Mouse (Mus musculus) liver, postnatal 0 days (tissue): ENCODE data around the gene Olfr803. TPM values are rescaled to one million over a fixed set of nuclear protein-coding genes. Genes with fewer than 3 reads are reported as not detected.

Experiments
- ATAC-seq: fragments of 200-750 bp; cut with Nextera tagmentation; 2 replicates; pipeline ENCODE4 v1.8.0; 2017; ENCODE audit warnings: mild to moderate bottlenecking, moderate library complexity
- DNase-seq: peaks from one replicate; pipeline ENCODE4 v3.0.0-alpha.2; 2016
- H3K27ac ChIP-seq: fragments of 300-500 bp; sonication (generic); 2 replicates; pipeline ENCODE4 v1.5.1; 2014; ENCODE audit warnings: antibody characterized with exemption, moderate library complexity, mild to moderate bottlenecking, low read depth
- H3K27me3 ChIP-seq: fragments of 300-500 bp; sonication (generic); 2 replicates; pipeline ENCODE4 v1.6.1; 2014; ENCODE audit warnings: low read length, control low read depth, mixed read lengths; ENCODE audit not compliant: insufficient read depth
- H3K36me3 ChIP-seq: fragments of 300-500 bp; sonication (generic); replicated peaks from 2 replicates; pipeline ENCODE4 v1.6.1; 2014; ENCODE audit warnings: mild to moderate bottlenecking, control low read depth, low read length, moderate library complexity, mixed read lengths; ENCODE audit not compliant: insufficient read depth
- H3K4me1 ChIP-seq: fragments of 300-500 bp; sonication (generic); 2 replicates; pipeline ENCODE4 v1.6.1; 2014; ENCODE audit warnings: antibody characterized with exemption, mild to moderate bottlenecking, control low read depth; ENCODE audit not compliant: insufficient read depth
- H3K4me2 ChIP-seq: fragments of 300-500 bp; sonication (generic); 2 replicates; pipeline ENCODE4 v1.6.1; 2014; ENCODE audit warnings: low read depth, mild to moderate bottlenecking, low read length, moderate library complexity, mixed read lengths
- H3K4me3 ChIP-seq: fragments of 300-500 bp; sonication (generic); 2 replicates; pipeline ENCODE4 v1.5.1; 2014; ENCODE audit warnings: low read depth, low read length
- H3K9ac ChIP-seq: fragments of 300-500 bp; sonication (generic); replicated peaks from 2 replicates; pipeline ENCODE4 v1.6.1; 2014; ENCODE audit warnings: mild to moderate bottlenecking, moderate library complexity
- H3K9me3 ChIP-seq: fragments of 300-500 bp; sonication (generic); 2 replicates; pipeline ENCODE4 v1.6.1; 2016; ENCODE audit warnings: mild to moderate bottlenecking, control low read depth, low read length, mixed read lengths
- CTCF ChIP-seq: sonication (generic); IDR thresholded peaks from 2 replicates; pipeline ENCODE4 v1.5.1; 2016; ENCODE audit warnings: antibody characterized with exemption, low read depth
- EP300 ChIP-seq: IDR thresholded peaks from 2 replicates; pipeline ENCODE4 v1.6.1; 2016; ENCODE audit warnings: antibody characterized with exemption, low read depth, mild to moderate bottlenecking
- WGBS: fragments of 180-500 bp; shearing (Covaris S2); extraction: QIAGEN DNeasy Blood & Tissue Kit; methylation state at CpG from one replicate; pipeline ENCODE4 v1.1.7; 2014; ENCODE audit not compliant: insufficient replicate concordance; 5-methylcytosine and 5-hydroxymethylcytosine counted together
- polyA plus RNA-seq: library from polyadenylated mRNA; unstranded; fragments of >200 nt; fragmentation: Nextera tagmentation; extraction: Ambion mirVana; gene quantifications from 2 replicates; pipeline ENCODE4 v1.2.1, GENCODE M21; 2015

Olfr803 gene
- polyA plus RNA-seq, result not detected in 2 replicates

DNA sequence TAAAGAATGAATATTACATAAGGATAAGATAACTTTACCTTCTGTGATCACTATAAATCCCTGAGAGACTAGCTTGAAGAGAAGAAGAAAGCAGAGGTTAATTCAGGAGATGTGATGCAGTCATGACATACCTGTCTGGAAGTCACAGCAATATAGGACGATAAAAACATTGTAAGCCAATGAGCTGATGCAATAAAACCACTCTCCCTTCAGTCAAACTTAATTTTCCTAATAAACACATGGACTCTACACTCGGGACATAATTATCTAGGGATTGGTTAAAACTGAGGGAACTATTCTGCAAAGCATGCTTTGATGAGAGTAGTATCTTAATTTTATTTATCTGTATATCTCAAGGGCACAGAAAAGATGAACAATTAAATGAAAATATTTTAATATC is at the start of gene Olfr803:
Gene Olfr803, minus strand, starts transcription at position 101 of the 400 bp plus-strand sequence.
- ATAC-seq (no peak), DNase-seq (no peak)
- 76% methylated on average over 2 of the region's 2 CpGs for WGBS
- Histone ChIP-seq H3K4me1 (no peaks in the 10 kb centered on the region), H3K9ac (no peak within 1 kb of the TSS), H3K4me2 (no peak within 1 kb of the TSS), H3K9me3 (no peaks in the 10 kb centered on the region), H3K36me3 (no peaks in the 10 kb centered on the region), H3K27ac (no peak within 1 kb of the TSS), H3K4me3 (no peak within 1 kb of the TSS), H3K27me3 (no peaks in the 10 kb centered on the region)
- TF ChIP-seq EP300 (no peak), CTCF (no peak)

DNA sequence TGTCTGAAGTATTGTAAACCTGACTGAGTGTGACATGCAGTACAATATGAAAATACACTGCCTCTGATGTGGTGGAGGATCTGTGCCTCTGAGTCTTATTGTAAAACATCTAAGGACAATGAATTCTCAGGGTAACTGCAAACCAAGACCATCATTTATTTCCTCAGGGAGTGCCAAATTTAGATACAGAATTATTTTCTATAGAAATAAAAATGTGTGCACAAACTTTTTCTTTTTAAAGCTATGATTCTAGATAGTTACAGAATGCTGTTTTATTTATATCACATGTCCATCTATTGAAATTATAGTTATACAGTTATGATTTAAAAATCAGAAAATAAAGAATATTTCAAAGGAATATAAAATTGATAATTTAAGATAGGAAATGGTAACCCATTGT is 47.7 kb upstream of the Olfr803 start, which contains the start of gene Olfr806:
Gene Olfr806, minus strand, starts transcription at position 101 of the 400 bp plus-strand sequence.
- no peak for DNase-seq
- TF ChIP-seq CTCF, result no peak
- Histone ChIP-seq H3K27me3 (no peaks in the 10 kb centered on the region), H3K27ac (no peak within 1 kb of the TSS), H3K4me1 (no peaks in the 10 kb centered on the region), H3K9ac (no peak within 1 kb of the TSS), H3K4me2 (no peak within 1 kb of the TSS), H3K9me3 (no peaks in the 10 kb centered on the region), H3K4me3 (no peak within 1 kb of the TSS), H3K36me3 (no peaks in the 10 kb centered on the region)
- no peak for ATAC-seq

DNA sequence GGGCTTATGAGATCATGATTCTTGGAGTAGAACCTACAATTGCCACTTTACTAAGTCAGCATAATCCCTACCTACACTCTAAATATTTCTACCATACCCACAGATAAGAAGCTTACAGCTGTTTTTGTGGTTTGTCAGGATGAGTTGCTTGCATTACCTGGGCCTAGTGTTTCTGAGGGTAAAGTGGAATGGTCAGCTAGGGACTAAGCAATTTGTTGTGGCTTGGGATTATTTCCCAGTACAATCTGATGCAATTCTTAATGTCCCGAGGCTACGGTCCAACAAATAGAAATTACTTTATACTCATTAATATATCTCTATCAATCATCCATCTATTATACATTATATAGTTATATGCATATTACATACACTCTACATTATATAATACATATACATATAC is 35.2 kb upstream of the Olfr803 start, which contains the start of gene Olfr805:
Gene Olfr805, minus strand, starts transcription at position 101 of the 400 bp plus-strand sequence.
- Histone ChIP-seq H3K4me1 (no peaks in the 10 kb centered on the region), H3K9me3 (no peaks in the 10 kb centered on the region), H3K4me3 (no peak within 1 kb of the TSS), H3K36me3 (no peaks in the 10 kb centered on the region), H3K27ac (no peak within 1 kb of the TSS), H3K4me2 (no peak within 1 kb of the TSS), H3K9ac (no peak within 1 kb of the TSS), H3K27me3 (no peaks in the 10 kb centered on the region)
- 85% methylated on average over 2 of the region's 2 CpGs for WGBS
- ATAC-seq (no peak), DNase-seq (no peak)
- no peak for TF ChIP-seq EP300
- TF ChIP-seq CTCF, result no peak

DNA sequence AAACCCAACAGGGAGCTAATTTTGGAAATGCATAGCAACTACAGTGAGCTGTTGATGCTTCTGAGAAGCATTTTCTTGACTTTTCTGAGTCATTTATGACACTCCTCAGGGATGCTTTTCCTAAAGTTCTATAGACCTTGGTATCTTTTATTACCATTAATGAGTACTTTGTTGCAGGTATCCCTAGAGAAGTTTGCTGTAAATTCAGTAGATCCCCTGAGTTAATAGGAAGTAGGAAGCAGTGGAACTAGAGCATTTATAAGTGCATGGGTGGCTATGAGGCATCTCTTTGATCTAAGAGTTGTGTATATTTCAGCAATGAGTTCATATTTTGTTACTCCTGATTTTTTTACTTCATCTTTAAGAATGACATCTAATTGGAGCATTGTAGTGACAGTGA is 8.8 kb upstream of the Olfr803 start, which contains the start of gene Olfr804:
Gene Olfr804, plus strand, starts transcription at position 301 of the 400 bp plus-strand sequence.
- H3K27ac ChIP-seq, result no peak within 1 kb of the TSS
- DNase-seq (no peak), ATAC-seq (no peak)
- H3K27me3 ChIP-seq, result no peaks in the 10 kb centered on the region
- no peak within 1 kb of the TSS for H3K4me2 ChIP-seq
- H3K9ac ChIP-seq, result no peak within 1 kb of the TSS
- no peak within 1 kb of the TSS for H3K4me3 ChIP-seq
- no peaks in the 10 kb centered on the region for H3K36me3 ChIP-seq
- no peaks in the 10 kb centered on the region for H3K9me3 ChIP-seq
- TF ChIP-seq CTCF (no peak), EP300 (no peak)
- no peaks in the 10 kb centered on the region for H3K4me1 ChIP-seq

DNA sequence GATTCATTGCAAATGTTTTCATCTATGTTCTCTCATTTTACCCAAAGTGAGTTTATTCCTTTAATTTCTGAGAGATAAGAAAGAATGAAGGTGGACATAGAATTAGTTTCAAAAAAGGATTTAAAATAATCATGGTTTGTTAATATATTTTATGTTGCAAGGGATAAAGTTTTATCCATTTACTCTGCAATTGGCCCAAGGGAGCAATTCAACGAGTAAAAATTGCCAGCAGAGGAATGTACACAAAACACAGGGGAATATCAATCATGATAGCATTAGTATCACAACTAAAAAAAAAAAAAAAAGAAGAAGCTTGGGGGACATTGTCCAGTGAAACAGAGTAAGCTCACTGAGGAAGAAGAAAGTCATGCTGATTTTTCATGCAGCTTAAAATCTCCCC is 6.0 kb downstream of the Olfr803 start, which contains the start of gene Olfr802:
Gene Olfr802, minus strand, starts transcription at position 101 of the 400 bp plus-strand sequence.
- 54% methylated on average over 1 of the region's 1 CpGs for WGBS
- no peaks in the 10 kb centered on the region for H3K9me3 ChIP-seq
- no peaks in the 10 kb centered on the region for H3K27me3 ChIP-seq
- no peak for TF ChIP-seq CTCF
- no peak for TF ChIP-seq EP300
- ATAC-seq, result no peak
- no peak within 1 kb of the TSS for H3K27ac ChIP-seq
- H3K4me2 ChIP-seq, result no peak within 1 kb of the TSS
- H3K4me1 ChIP-seq, result no peaks in the 10 kb centered on the region
- H3K4me3 ChIP-seq, result no peak within 1 kb of the TSS
- no peak within 1 kb of the TSS for H3K9ac ChIP-seq
- H3K36me3 ChIP-seq, result no peaks in the 10 kb centered on the region
- DNase-seq, result no peak

DNA sequence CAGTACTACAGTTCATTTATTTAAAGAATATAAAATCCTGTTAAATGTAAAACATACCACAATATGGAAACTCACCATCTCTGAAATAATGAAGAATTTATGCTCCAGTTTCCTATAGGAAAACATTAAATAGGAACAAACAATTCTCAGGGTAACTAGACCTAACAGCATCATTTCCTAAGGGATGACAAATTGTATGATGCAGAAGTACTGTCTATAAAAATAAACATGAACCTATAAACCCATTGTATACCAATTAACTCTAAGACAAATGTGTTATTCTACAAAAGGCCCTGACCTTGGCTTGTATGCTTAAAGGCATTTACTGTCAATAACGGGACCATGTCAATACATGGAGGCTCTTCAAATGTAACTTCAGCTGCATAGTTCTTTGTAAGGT is 20.3 kb downstream of the Olfr803 start, which contains the start of gene Olfr801:
Gene Olfr801, minus strand, starts transcription at position 101 of the 400 bp plus-strand sequence.
- 56% methylated on average over 1 of the region's 1 CpGs for WGBS
- Histone ChIP-seq H3K27ac (no peak within 1 kb of the TSS), H3K4me1 (no peaks in the 10 kb centered on the region), H3K9me3 (no peaks in the 10 kb centered on the region), H3K9ac (no peak within 1 kb of the TSS), H3K36me3 (no peaks in the 10 kb centered on the region), H3K4me2 (no peak within 1 kb of the TSS), H3K4me3 (no peak within 1 kb of the TSS), H3K27me3 (no peaks in the 10 kb centered on the region)
- ATAC-seq (no peak), DNase-seq (no peak)
- TF ChIP-seq EP300, result no peak
- TF ChIP-seq CTCF, result no peak

DNA sequence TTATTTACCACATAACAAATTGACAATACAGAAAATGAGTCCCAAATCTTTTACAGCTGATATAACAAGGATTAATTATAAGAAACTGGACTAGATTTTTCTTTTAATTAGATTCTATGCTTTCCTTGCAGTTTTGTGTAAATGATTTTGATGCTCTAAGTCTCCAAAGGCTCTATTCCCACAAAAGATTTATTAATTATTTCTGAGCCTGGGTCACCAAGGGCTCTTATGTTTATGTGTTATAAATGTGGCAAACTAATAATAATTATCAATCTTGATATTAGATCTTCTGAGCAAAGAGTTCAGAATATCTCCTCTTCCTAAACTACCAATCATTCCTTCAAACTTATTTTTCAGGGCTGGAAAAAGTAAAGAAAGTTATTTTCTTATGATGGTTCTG is 36.7 kb downstream of the Olfr803 start, which contains the start of gene Olfr800:
Gene Olfr800, plus strand, starts transcription at position 301 of the 400 bp plus-strand sequence.
- DNase-seq (no peak), ATAC-seq (no peak)
- TF ChIP-seq CTCF (no peak), EP300 (no peak)
- Histone ChIP-seq H3K9ac (no peak within 1 kb of the TSS), H3K27me3 (no peaks in the 10 kb centered on the region), H3K4me3 (no peak within 1 kb of the TSS), H3K4me1 (no peaks in the 10 kb centered on the region), H3K9me3 (no peaks in the 10 kb centered on the region), H3K36me3 (no peaks in the 10 kb centered on the region), H3K27ac (no peak within 1 kb of the TSS), H3K4me2 (no peak within 1 kb of the TSS)
